Mouse (Mus musculus) lung, embryonic 15.5 days (tissue): ENCODE measurements around the gene Itpr1. TPM values are rescaled to one million over a fixed set of nuclear protein-coding genes. Genes with fewer than 3 reads are reported as not detected.

ENCODE experiments used
- ATAC-seq: fragments of 200-750 bp; cut with Nextera tagmentation; 2 replicates; pipeline ENCODE4 v1.8.0; 2017; ENCODE audit warnings: moderate number of reproducible peaks, borderline replicate concordance; ENCODE audit not compliant: low FRiP score, low TSS enrichment; ENCODE audit errors: extremely low read depth
- H3K27ac ChIP-seq: fragments of 300-500 bp; sonication (generic); 2 replicates; pipeline ENCODE4 v1.5.1; 2015; ENCODE audit warnings: moderate library complexity, mild to moderate bottlenecking, inconsistent platforms
- H3K27me3 ChIP-seq: fragments of 300-500 bp; sonication (generic); 2 replicates; pipeline ENCODE4 v1.6.1; 2015; ENCODE audit warnings: inconsistent platforms
- H3K36me3 ChIP-seq: fragments of 300-500 bp; sonication (generic); 2 replicates; pipeline ENCODE4 v1.6.1; 2015; ENCODE audit warnings: inconsistent platforms
- H3K4me1 ChIP-seq: fragments of 300-500 bp; sonication (generic); 2 replicates; pipeline ENCODE4 v1.6.1; 2015; ENCODE audit warnings: inconsistent platforms
- H3K4me2 ChIP-seq: fragments of 300-500 bp; sonication (generic); 2 replicates; pipeline ENCODE4 v1.6.1; 2015; ENCODE audit warnings: inconsistent platforms, mild to moderate bottlenecking, moderate library complexity
- H3K4me3 ChIP-seq: fragments of 300-500 bp; sonication (generic); 2 replicates; pipeline ENCODE4 v1.5.1; 2015; ENCODE audit warnings: mild to moderate bottlenecking, inconsistent platforms
- H3K9ac ChIP-seq: fragments of 300-500 bp; sonication (generic); 2 replicates; pipeline ENCODE4 v1.6.1; 2015; ENCODE audit warnings: inconsistent platforms
- H3K9me3 ChIP-seq: fragments of 300-500 bp; sonication (generic); 2 replicates; pipeline ENCODE4 v1.6.1; 2016; ENCODE audit warnings: inconsistent platforms
- WGBS: fragments of 180-500 bp; shearing (Covaris S2); methylation state at CpG from one replicate; pipeline ENCODE4 v1.1.7; 2015; 5-methylcytosine and 5-hydroxymethylcytosine counted together
- polyA plus RNA-seq: library from polyadenylated mRNA; unstranded; fragments of >200 nt; fragmentation: Nextera tagmentation; extraction: Ambion mirVana; gene quantifications from 2 replicates; pipeline ENCODE4 v1.2.1, GENCODE M21; 2015

Gene Itpr1
- polyA plus RNA-seq, result 12.7 and 14.9 TPM in 2 replicates

DNA sequence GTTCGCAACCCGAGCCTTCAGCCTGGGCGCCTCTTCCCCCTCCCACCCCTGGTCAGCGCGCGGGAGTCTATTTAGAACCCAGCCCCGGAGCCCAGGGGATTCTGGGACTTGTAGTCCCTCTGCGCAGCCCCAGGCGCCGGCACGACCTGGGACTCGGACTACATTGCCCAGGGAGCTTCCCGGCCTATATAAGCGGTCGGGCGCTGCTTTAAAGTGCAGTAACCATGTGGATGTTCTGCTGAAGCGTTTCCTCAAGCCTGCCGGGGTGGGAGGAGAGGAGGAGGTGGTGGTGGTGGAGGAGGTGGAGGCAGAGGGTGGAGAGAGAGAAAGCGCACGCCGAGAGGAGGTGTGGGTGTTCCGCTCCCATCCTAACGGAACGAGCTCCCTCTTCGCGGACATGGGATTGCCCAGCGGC, at the start of gene Itpr1:
Gene Itpr1 (plus strand): TSS at position 216 of the 415 bp plus-strand sequence.
- H3K4me3 ChIP-seq, result peak within 1 kb of the TSS; percentile 85
- H3K27me3 ChIP-seq, result no peaks in the 10 kb centered on the region
- H3K36me3 ChIP-seq, result no peaks in the 10 kb centered on the region
- peak within 1 kb of the TSS; percentile 71 for H3K27ac ChIP-seq
- H3K9me3 ChIP-seq, result no peaks in the 10 kb centered on the region
- ATAC-seq, result peak; percentile 100
- WGBS, result under 1% methylated on average over 27 of the region's 27 CpGs
- peaks cover 44% of the 10 kb centered on the region for H3K4me1 ChIP-seq
- H3K4me2 ChIP-seq, result peak within 1 kb of the TSS; percentile 86
- peak within 1 kb of the TSS; percentile 76 for H3K9ac ChIP-seq

DNA sequence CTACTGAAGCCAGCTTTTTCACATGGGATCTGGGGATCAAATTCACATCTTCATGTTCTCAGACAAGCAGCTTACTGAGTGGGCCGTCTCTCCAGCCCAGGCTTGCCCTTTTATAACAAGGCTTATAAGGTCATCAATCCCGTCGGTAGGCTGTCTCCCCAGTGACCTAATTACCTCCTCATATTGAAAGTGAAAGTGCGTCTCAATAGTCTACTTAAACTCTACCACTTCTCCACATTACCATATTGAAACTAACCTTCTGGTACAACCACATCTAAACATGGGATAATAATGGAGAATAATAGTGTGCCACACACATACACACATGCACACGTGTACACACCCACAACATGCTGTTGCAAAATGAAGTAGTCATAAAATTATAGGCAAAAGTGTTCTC, 48.0 kb upstream of the Itpr1 start:
- Histone ChIP-seq H3K27ac (no peak overlapping the region), H3K4me1 (no peaks in the 10 kb centered on the region), H3K4me3 (no peak overlapping the region), H3K9me3 (no peaks in the 10 kb centered on the region), H3K27me3 (no peaks in the 10 kb centered on the region), H3K9ac (no peak overlapping the region), H3K4me2 (no peak overlapping the region), H3K36me3 (no peaks in the 10 kb centered on the region)
- WGBS, result 82% methylated on average over 5 of the region's 5 CpGs
- ATAC-seq, result no peak

DNA sequence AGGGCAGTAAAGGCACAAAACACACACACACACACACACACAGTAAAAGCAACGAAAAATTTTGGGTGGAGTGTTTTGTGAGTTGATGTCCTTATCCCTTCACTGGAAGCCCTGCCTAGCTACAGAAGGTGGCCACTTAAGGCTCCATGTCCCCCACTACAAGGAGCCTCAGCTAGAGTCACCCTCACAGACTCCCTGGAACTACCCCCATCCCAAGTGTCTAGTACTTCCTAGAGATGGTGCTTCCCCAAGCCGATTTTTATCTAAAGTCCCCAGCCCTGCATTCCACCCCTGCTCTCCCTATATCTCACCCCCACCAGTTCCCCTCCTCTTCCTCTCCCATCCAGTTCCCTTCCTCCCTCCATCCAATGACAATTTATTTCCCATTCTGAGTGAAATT, 47.3 kb upstream of the Itpr1 start:
- no peaks in the 10 kb centered on the region for H3K36me3 ChIP-seq
- H3K27ac ChIP-seq, result no peak overlapping the region
- H3K4me3 ChIP-seq, result no peak overlapping the region
- H3K9ac ChIP-seq, result no peak overlapping the region
- no peaks in the 10 kb centered on the region for H3K4me1 ChIP-seq
- 80% methylated on average over 2 of the region's 2 CpGs for WGBS
- no peak overlapping the region for H3K4me2 ChIP-seq
- no peak for ATAC-seq
- H3K27me3 ChIP-seq, result no peaks in the 10 kb centered on the region
- no peaks in the 10 kb centered on the region for H3K9me3 ChIP-seq

DNA sequence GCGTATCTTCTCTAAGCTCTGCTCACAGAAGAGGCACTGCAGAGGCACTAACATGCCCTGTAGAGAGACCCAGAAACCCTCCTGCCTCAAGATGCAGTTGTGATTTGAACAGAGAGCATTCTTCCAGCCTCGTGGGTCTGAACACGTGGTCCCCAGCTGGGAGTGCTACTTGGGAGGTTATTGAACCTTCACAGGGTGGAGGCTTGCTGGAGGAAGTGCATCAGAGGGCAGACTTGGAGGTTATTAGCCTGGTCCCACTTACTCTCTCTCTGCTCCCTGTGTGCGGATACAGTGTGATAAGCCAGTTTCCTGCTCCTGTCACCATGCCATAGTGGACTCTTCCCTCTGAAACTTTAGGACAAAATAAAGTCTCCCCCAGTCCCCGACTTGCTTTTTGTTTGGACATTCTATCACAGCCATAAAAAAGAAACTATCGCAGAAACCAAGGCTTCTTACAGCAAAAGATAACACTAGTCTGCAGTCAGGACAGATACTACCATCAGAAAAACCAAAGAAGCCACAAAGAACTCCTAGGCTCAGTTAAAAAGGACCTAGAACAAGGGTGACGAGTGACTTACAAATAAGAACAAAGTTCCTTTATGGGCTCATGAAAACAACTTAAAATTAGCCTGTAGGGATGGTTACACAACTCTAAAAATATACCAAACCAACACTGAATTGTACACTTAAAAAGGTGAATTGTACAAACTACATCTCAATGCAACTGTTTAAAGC, 44.8 kb upstream of the Itpr1 start:
- no peaks in the 10 kb centered on the region for H3K27me3 ChIP-seq
- H3K9me3 ChIP-seq, result no peaks in the 10 kb centered on the region
- 0 out of 2 replicates have a peak, but pooled peaks cover 6% of the 10 kb centered on the region for H3K36me3 ChIP-seq
- no peak overlapping the region for H3K4me2 ChIP-seq
- no peak overlapping the region for H3K27ac ChIP-seq
- no peak overlapping the region for H3K4me3 ChIP-seq
- no peak overlapping the region for H3K9ac ChIP-seq
- WGBS, result 75% methylated on average over 7 of the region's 7 CpGs
- H3K4me1 ChIP-seq, result no peaks in the 10 kb centered on the region
- no peak for ATAC-seq

DNA sequence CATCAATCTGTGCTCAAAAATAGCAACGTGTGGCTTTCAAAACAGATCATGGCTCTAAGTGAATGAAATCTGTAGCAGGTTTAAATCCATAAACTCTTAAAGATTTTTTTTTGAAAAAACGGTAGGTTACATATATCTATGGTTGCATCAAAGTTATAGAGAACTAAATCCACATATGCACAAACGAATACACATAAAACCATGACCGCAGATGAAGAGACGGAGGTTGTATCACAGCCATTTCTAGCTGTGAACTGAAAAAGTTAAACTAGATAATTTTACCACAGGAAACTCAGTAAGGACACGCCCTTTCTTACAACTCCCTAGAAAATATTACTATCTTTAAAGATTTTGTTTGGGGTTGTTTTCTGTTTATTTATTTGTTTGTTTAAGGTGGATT, 44.2 kb upstream of the Itpr1 start:
- H3K27me3 ChIP-seq, result no peaks in the 10 kb centered on the region
- no peak overlapping the region for H3K4me3 ChIP-seq
- WGBS, result 86% methylated on average over 6 of the region's 6 CpGs
- no peak overlapping the region for H3K27ac ChIP-seq
- H3K36me3 ChIP-seq, result 0 out of 2 replicates have a peak, but pooled peaks cover 6% of the 10 kb centered on the region
- no peak overlapping the region for H3K4me2 ChIP-seq
- ATAC-seq, result no peak
- H3K4me1 ChIP-seq, result no peaks in the 10 kb centered on the region
- H3K9ac ChIP-seq, result no peak overlapping the region
- no peaks in the 10 kb centered on the region for H3K9me3 ChIP-seq

DNA sequence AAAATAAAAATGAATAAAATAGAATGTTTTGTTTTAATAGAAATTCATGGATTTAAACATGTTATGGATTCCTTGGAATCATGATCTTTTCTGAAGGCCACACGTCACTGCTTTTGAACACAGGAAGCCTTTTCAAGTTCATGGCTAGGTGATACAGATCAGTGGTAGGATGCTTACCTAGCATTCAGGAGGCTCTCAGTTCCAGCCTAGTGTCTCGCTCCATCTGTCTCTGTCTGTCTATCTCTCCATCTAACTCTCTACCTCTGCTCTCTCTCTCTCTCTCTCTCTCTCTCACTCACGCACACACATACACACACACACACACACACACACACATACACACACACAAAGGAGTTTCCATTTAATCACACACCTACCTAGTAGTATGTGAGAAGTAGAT, 43.4 kb upstream of the Itpr1 start:
- no peak for ATAC-seq
- H3K4me1 ChIP-seq, result no peaks in the 10 kb centered on the region
- H3K4me3 ChIP-seq, result no peak overlapping the region
- H3K4me2 ChIP-seq, result no peak overlapping the region
- WGBS, result 93% methylated on average over 3 of the region's 3 CpGs
- 0 out of 2 replicates have a peak, but pooled peaks cover 6% of the 10 kb centered on the region for H3K36me3 ChIP-seq
- H3K9me3 ChIP-seq, result no peaks in the 10 kb centered on the region
- H3K27ac ChIP-seq, result no peak overlapping the region
- H3K27me3 ChIP-seq, result no peaks in the 10 kb centered on the region
- no peak overlapping the region for H3K9ac ChIP-seq

DNA sequence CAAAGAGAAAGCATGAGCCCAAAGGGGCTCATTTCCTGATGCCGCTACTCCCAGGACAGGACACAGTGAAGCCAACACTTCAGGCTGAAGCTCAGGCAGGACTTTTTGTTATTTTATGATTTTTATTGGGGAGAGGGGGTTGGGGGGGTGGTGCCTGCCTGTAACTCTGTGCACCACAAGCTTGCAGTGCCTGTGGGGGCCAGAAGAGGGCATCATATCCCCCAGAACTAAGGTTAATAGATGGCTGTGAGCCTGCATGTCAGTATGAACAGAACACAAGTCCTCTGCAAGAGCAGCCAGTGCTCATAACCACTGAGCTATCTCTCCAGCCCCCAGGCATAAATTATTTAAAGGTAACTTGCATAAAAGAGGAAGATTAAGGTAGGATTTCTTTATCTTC, 40.7 kb upstream of the Itpr1 start:
- Histone ChIP-seq H3K4me3 (no peak overlapping the region), H3K4me2 (no peak overlapping the region), H3K27me3 (no peaks in the 10 kb centered on the region), H3K4me1 (no peaks in the 10 kb centered on the region), H3K27ac (no peak overlapping the region), H3K36me3 (0 out of 2 replicates have a peak, but pooled peaks cover 8% of the 10 kb centered on the region), H3K9me3 (no peaks in the 10 kb centered on the region), H3K9ac (no peak overlapping the region)
- no peak for ATAC-seq
- 91% methylated on average over 1 of the region's 1 CpGs for WGBS

DNA sequence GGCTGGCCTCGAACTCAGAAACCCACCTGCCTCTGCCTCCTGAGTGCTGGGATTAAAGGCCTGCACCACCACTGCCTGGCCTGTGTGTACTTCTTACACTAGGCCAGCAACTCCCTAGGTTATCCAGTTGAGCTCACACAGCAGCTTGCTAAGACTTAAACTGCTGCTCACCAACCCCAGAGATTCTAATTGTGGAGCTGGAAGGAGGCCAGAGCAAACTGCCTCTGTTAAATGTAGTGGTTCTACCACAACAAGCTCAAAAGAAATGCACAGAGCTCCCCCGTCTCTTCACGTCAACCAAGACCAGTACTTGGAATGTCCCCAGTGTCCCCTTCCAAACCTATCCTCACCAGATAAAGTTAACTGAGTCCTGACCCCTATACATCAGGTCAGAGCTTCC, 38.7 kb upstream of the Itpr1 start:
- 92% methylated on average over 3 of the region's 3 CpGs for WGBS
- Histone ChIP-seq H3K36me3 (0 out of 2 replicates have a peak, but pooled peaks cover 8% of the 10 kb centered on the region), H3K9ac (no peak overlapping the region), H3K27me3 (no peaks in the 10 kb centered on the region), H3K4me1 (no peaks in the 10 kb centered on the region), H3K4me2 (no peak overlapping the region), H3K9me3 (no peaks in the 10 kb centered on the region), H3K27ac (no peak overlapping the region), H3K4me3 (no peak overlapping the region)
- no peak for ATAC-seq

DNA sequence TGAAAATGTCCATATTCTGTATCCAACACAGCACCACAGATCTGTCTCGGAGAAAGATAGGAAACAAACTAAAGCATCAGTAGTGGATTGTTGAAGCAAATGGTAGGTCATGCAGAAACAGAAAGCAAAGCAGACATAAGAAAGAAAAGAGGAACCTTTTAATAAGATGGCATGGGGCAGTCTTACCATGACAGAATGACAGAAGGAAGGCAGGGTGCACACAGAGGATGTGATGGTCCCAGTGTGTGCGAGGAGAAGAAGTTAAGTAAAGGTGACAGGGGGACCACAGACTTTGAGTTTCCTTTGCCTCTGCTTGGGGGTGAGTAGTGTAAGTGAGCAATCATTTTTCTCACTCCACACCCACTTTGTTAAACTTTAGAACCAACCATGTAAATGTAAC, 33.8 kb upstream of the Itpr1 start:
- Histone ChIP-seq H3K36me3 (0 out of 2 replicates have a peak, but pooled peaks cover 2% of the 10 kb centered on the region), H3K27ac (no peak overlapping the region), H3K4me1 (no peaks in the 10 kb centered on the region), H3K9me3 (no peaks in the 10 kb centered on the region), H3K27me3 (no peaks in the 10 kb centered on the region), H3K9ac (no peak overlapping the region), H3K4me3 (no peak overlapping the region), H3K4me2 (no peak overlapping the region)
- WGBS, result 91% methylated on average over 2 of the region's 2 CpGs
- ATAC-seq, result no peak

DNA sequence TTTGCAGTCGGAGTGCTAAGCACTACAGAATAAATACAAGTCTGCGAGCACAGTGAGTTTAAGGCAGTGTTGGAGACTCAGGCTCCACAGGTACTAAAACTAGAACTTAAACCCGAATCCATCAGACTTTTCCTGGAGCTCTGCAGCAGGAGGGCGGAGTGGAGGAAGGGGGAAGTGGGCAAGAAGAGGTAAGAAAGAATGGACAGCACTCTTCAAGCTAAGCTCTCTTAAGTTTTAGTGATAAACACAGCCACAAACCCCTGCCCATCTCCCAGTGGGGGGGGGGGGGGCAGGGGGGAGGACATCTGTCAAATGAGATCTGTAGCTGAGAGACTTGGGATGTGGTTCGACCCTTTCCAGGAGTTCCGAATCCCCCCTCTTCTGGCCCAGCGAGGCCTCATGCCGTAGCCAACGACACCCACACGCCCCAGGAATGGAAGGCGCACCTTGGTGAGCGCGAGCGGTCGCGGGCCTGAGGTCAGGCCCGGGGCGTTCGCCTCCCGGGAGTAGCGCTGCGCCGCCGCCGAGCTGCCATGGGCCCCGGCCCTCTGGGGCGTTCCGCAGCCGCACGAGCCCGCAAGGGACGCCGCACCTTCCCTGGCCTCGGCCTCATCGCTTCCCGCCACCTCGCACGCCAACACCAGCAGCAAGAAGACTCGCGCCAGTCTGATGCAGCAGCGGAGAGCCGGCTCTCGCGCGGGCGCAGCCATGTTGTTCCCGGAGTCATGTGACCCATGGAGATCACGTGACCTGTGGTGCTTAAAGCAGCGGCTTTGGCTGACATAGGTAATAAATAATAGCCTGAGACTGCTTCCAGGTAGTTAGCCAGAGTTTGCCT, 27.8 kb upstream of the Itpr1 start, which contains the start of gene Sumf1:
Gene Sumf1 (minus strand): TSS at position 736 of the 838 bp plus-strand sequence.
- WGBS, result 3% methylated on average over 49 of the region's 49 CpGs
- peaks cover 7% of the 10 kb centered on the region for H3K4me1 ChIP-seq
- H3K36me3 ChIP-seq, result no peaks in the 10 kb centered on the region
- H3K9ac ChIP-seq, result peak within 1 kb of the TSS; percentile 67
- H3K4me2 ChIP-seq, result peak within 1 kb of the TSS; percentile 92
- peak within 1 kb of the TSS; percentile 86 for H3K4me3 ChIP-seq
- H3K27me3 ChIP-seq, result no peaks in the 10 kb centered on the region
- H3K9me3 ChIP-seq, result no peaks in the 10 kb centered on the region
- H3K27ac ChIP-seq, result no peak within 1 kb of the TSS
- ATAC-seq, result peak; percentile 88; the same call in 1 of the 2 replicates

DNA sequence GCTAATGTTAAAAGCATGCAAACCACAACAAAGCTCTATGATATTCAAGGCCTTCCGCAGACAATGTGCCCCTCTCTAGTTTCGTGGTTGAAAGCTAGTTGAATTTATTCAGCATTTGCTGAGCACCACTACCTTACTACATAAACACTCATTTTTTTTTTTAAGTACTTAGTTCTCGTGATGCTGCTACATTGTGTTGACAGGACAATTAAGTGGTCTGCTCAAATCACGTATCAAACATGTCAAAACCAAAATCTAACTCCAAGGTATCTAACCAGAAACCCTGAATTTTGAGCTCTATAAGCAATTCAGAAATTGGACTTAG, 27.2 kb upstream of the Itpr1 start:
- ATAC-seq, result peak; percentile 31; the same call in 1 of the 2 replicates
- H3K4me2 ChIP-seq, result peak overlapping the region; percentile 92
- H3K9me3 ChIP-seq, result no peaks in the 10 kb centered on the region
- H3K36me3 ChIP-seq, result no peaks in the 10 kb centered on the region
- H3K9ac ChIP-seq, result 0 out of 2 replicates have a peak overlapping the region, but pooled peaks have one; percentile 67
- peak overlapping the region; percentile 86 for H3K4me3 ChIP-seq
- peaks cover 7% of the 10 kb centered on the region for H3K4me1 ChIP-seq
- no peaks in the 10 kb centered on the region for H3K27me3 ChIP-seq
- no peak overlapping the region for H3K27ac ChIP-seq
- 16% methylated on average over 4 of the region's 4 CpGs for WGBS

DNA sequence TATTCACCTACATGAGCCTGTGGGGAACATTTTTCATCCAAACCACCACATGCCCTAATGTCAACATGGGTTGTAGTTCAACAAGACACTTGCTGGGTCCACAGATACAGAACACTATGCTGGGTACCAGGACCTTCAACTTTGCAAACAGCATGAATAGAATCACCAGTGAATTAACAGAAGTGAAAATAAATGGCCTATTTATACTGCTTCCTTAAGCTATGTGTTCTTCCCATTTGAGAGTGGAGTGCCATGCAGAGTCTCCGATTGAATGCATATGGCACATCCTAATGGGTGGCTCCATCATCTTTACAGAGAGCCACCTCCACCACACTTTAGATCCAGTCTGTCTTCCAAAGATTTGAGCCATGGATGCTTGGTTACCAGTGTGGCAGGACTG, 22.2 kb upstream of the Itpr1 start:
- Histone ChIP-seq H3K9ac (no peak overlapping the region), H3K27me3 (no peaks in the 10 kb centered on the region), H3K36me3 (no peaks in the 10 kb centered on the region), H3K4me2 (no peak overlapping the region), H3K4me1 (no peaks in the 10 kb centered on the region), H3K9me3 (no peaks in the 10 kb centered on the region), H3K4me3 (no peak overlapping the region), H3K27ac (no peak overlapping the region)
- no peak for ATAC-seq
- WGBS, result 90% methylated on average over 1 of the region's 1 CpGs
